Mouse (Mus musculus): ENCODE data around the gene Zfp148. TPM values are rescaled to one million over a fixed set of nuclear protein-coding genes. Genes with fewer than 3 reads are reported as not detected.

Gene Zfp148
- polyA plus RNA-seq, 1 experiment from 2014 or later, result 47.3 TPM

DNA sequence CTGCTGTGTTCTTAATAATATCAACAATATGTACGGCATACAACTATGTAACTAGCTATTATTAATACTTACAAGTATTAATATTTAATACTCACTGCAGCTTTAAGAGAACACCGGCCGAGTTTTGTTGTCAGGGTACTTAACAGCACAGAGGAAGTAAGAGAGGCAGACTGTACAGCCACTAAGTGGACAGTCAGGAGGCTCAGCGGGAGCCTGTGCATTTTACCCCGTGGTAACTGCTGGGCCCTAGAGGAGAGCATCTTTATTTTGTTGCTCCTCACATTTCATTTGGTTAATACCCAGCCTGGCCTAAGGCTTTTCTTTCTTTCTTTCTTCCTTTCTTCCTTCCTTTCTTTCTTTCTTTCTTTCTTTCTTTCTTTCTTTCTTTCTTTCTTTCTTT, 8.0 kb upstream of the Zfp148 start:
- no peak for ATAC-seq (replicated peaks; ENCODE audit: low FRiP score, low TSS enrichment, low read depth)
- Histone ChIP-seq H3K9me3 (ENCODE audit: control insufficient read depth, low read length) (no peaks in the 10 kb centered on the region), H3K4me3 (ENCODE audit: low read depth, low read length) (no peak overlapping the region), H3K27ac (ENCODE audit: low read depth) (no peak overlapping the region), H3K4me1 (replicated peaks; ENCODE audit: control insufficient read depth, insufficient read depth, low read length) (no peaks in the 10 kb centered on the region), H3K27me3 (replicated peaks; ENCODE audit: control insufficient read depth, insufficient read depth, low read length) (no peaks in the 10 kb centered on the region), H3K36me3 (ENCODE audit: control insufficient read depth, insufficient read depth, low read length) (no peaks in the 10 kb centered on the region), H3K9ac (ENCODE audit: low read length) (no peak overlapping the region), H3K4me2 (ENCODE audit: low read length) (no peak overlapping the region)
- no peak for DNase-seq (ENCODE audit: low spot score)
- WGBS, result 54% methylated on average over 5 of the region's 5 CpGs

DNA sequence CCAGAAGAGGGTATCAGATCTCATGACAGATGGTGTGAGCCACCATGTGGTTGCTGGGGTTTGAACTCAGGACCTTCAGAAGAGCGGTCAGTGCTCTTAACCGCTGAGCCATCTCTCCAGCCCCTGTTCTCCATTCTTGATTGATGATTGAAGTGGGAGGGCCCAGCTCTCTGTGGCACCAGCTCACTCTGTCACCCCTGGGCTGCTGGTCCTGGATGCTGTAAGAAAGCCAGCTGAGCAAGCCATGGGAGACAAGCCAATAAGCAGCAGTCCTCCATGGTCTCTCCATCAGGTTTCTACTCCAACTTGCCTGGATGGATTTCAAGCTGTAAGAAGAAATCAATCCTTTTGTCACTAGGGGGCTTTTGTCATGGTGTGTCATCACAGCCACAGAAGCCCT, 7.3 kb upstream of the Zfp148 start:
- no peaks in the 10 kb centered on the region for H3K9me3 ChIP-seq (ENCODE audit: control insufficient read depth, low read length)
- H3K4me2 ChIP-seq (ENCODE audit: low read length), result no peak overlapping the region
- WGBS, result 93% methylated on average over 2 of the region's 2 CpGs
- no peak overlapping the region for H3K4me3 ChIP-seq (ENCODE audit: low read depth, low read length)
- no peak for ATAC-seq (replicated peaks; ENCODE audit: low FRiP score, low TSS enrichment, low read depth)
- H3K27ac ChIP-seq (ENCODE audit: low read depth), result no peak overlapping the region
- no peaks in the 10 kb centered on the region for H3K4me1 ChIP-seq (replicated peaks; ENCODE audit: control insufficient read depth, insufficient read depth, low read length)
- DNase-seq (ENCODE audit: low spot score), result no peak
- H3K27me3 ChIP-seq (replicated peaks; ENCODE audit: control insufficient read depth, insufficient read depth, low read length), result no peaks in the 10 kb centered on the region
- H3K36me3 ChIP-seq (ENCODE audit: control insufficient read depth, insufficient read depth, low read length), result no peaks in the 10 kb centered on the region
- no peak overlapping the region for H3K9ac ChIP-seq (ENCODE audit: low read length)

- ATAC-seq (replicated peaks; ENCODE audit: low FRiP score, low TSS enrichment, low read depth), result no peak
- DNase-seq (ENCODE audit: low spot score), result no peak
- H3K36me3 ChIP-seq (ENCODE audit: control insufficient read depth, insufficient read depth, low read length), result no peaks in the 10 kb centered on the region
- no peak overlapping the region for H3K4me2 ChIP-seq (ENCODE audit: low read length)
- H3K27me3 ChIP-seq (replicated peaks; ENCODE audit: control insufficient read depth, insufficient read depth, low read length), result no peaks in the 10 kb centered on the region
- no peak overlapping the region for H3K4me3 ChIP-seq (ENCODE audit: low read depth, low read length)
- H3K4me1 ChIP-seq (replicated peaks; ENCODE audit: control insufficient read depth, insufficient read depth, low read length), result no peaks in the 10 kb centered on the region
- H3K9me3 ChIP-seq (ENCODE audit: control insufficient read depth, low read length), result no peaks in the 10 kb centered on the region
- H3K9ac ChIP-seq (ENCODE audit: low read length), result no peak overlapping the region
- H3K27ac ChIP-seq (ENCODE audit: low read depth), result no peak overlapping the region
- 79% methylated on average over 5 of the region's 5 CpGs for WGBS
Measured at GRCm38 (mm10) chr16:33376266-33376665, 4.4 kb upstream of the Zfp148 start.

GRCm38 (mm10) chr16:33379219-33379943, 1.3 kb upstream of the Zfp148 start:
- Histone ChIP-seq H3K4me2 (ENCODE audit: low read length) (peak overlapping the region; percentile 69), H3K36me3 (ENCODE audit: control insufficient read depth, insufficient read depth, low read length) (no peaks in the 10 kb centered on the region), H3K27ac (ENCODE audit: low read depth) (peak overlapping the region; percentile 89; the same call in 1 of the 2 replicates), H3K4me1 (replicated peaks; ENCODE audit: control insufficient read depth, insufficient read depth, low read length) (peaks cover 4% of the 10 kb centered on the region; the same call in 1 of the 2 replicates), H3K27me3 (replicated peaks; ENCODE audit: control insufficient read depth, insufficient read depth, low read length) (no peaks in the 10 kb centered on the region), H3K4me3 (ENCODE audit: low read depth, low read length) (peak overlapping the region; percentile 66), H3K9ac (ENCODE audit: low read length) (no peak overlapping the region), H3K9me3 (ENCODE audit: control insufficient read depth, low read length) (no peaks in the 10 kb centered on the region)
- DNase-seq (ENCODE audit: low spot score), result no peak
- no peak for ATAC-seq (replicated peaks; ENCODE audit: low FRiP score, low TSS enrichment, low read depth)
- 60% methylated on average over 6 of the region's 6 CpGs for WGBS

GRCm38 (mm10) chr16:33380882-33381613, 412 bp downstream of the Zfp148 start:
- Histone ChIP-seq H3K9me3 (ENCODE audit: control insufficient read depth, low read length) (no peaks in the 10 kb centered on the region), H3K4me1 (replicated peaks; ENCODE audit: control insufficient read depth, insufficient read depth, low read length) (peaks cover 4% of the 10 kb centered on the region; the same call in 1 of the 2 replicates), H3K4me2 (ENCODE audit: low read length) (peak overlapping the region; percentile 81), H3K27ac (ENCODE audit: low read depth) (peak overlapping the region; percentile 89), H3K4me3 (ENCODE audit: low read depth, low read length) (peak overlapping the region; percentile 66), H3K27me3 (replicated peaks; ENCODE audit: control insufficient read depth, insufficient read depth, low read length) (no peaks in the 10 kb centered on the region), H3K9ac (ENCODE audit: low read length) (peak overlapping the region; percentile 85), H3K36me3 (ENCODE audit: control insufficient read depth, insufficient read depth, low read length) (no peaks in the 10 kb centered on the region)
- 1% methylated on average over 43 of the region's 80 CpGs for WGBS
- ATAC-seq (replicated peaks; ENCODE audit: low FRiP score, low TSS enrichment, low read depth) (peak; percentile 78), DNase-seq (ENCODE audit: low spot score) (peak; percentile 87)

DNA sequence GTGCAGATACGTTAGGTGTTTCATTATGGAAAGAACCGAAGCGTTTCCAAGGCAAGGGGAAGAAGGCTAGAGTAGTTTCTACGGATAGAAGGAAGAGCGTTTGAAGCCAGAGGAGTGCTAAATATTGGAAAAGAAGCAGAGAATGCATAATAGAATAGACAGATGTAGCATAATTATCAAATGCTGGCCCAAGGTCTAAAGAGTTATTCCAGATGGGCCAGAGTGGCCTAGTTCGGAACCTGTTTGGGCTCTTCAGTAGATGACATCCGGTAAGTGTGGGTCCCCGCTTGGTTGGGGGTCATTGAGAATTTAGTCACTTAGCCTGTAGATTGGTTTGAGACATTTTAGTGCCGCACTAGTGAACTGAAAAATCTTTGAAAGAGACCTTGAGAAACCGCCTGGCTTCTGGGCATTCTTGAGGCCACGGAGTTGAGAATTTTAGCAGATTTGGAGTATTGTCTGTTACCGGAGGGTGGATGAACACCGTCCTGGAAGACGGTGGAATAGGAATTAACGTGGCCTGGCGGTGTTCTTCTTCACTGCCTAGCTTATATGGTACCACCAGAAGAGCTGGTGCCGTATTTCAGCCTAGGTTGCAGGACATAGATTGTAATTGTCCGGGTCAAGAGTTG, 1.1 kb downstream of the Zfp148 start:
- Histone ChIP-seq H3K9me3 (ENCODE audit: control insufficient read depth, low read length) (no peaks in the 10 kb centered on the region), H3K27me3 (replicated peaks; ENCODE audit: control insufficient read depth, insufficient read depth, low read length) (no peaks in the 10 kb centered on the region), H3K4me1 (replicated peaks; ENCODE audit: control insufficient read depth, insufficient read depth, low read length) (peaks cover 4% of the 10 kb centered on the region; the same call in 1 of the 2 replicates), H3K4me3 (ENCODE audit: low read depth, low read length) (peak overlapping the region; percentile 66), H3K27ac (ENCODE audit: low read depth) (peak overlapping the region; percentile 89), H3K4me2 (ENCODE audit: low read length) (peak overlapping the region; percentile 81), H3K36me3 (ENCODE audit: control insufficient read depth, insufficient read depth, low read length) (no peaks in the 10 kb centered on the region), H3K9ac (ENCODE audit: low read length) (peak overlapping the region; percentile 85)
- DNase-seq (ENCODE audit: low spot score) (peak; percentile 57), ATAC-seq (replicated peaks; ENCODE audit: low FRiP score, low TSS enrichment, low read depth) (no peak)
- 2% methylated on average over 18 of the region's 18 CpGs for WGBS

- ATAC-seq (replicated peaks; ENCODE audit: low FRiP score, low TSS enrichment, low read depth) (no peak), DNase-seq (ENCODE audit: low spot score) (no peak)
- H3K4me3 ChIP-seq (ENCODE audit: low read depth, low read length), result peak overlapping the region; percentile 66
- no peaks in the 10 kb centered on the region for H3K36me3 ChIP-seq (ENCODE audit: control insufficient read depth, insufficient read depth, low read length)
- H3K4me1 ChIP-seq (replicated peaks; ENCODE audit: control insufficient read depth, insufficient read depth, low read length), result peaks cover 4% of the 10 kb centered on the region; the same call in 1 of the 2 replicates
- H3K27ac ChIP-seq (ENCODE audit: low read depth), result 0 out of 2 replicates have a peak overlapping the region, but pooled peaks have one; percentile 89
- no peaks in the 10 kb centered on the region for H3K27me3 ChIP-seq (replicated peaks; ENCODE audit: control insufficient read depth, insufficient read depth, low read length)
- peak overlapping the region; percentile 81 for H3K4me2 ChIP-seq (ENCODE audit: low read length)
- H3K9ac ChIP-seq (ENCODE audit: low read length), result peak overlapping the region; percentile 85
- WGBS, result 37% methylated on average over 4 of the region's 4 CpGs
- no peaks in the 10 kb centered on the region for H3K9me3 ChIP-seq (ENCODE audit: control insufficient read depth, low read length)
Measured at GRCm38 (mm10) chr16:33382341-33382740, 1.7 kb downstream of the Zfp148 start.

- Histone ChIP-seq H3K4me1 (replicated peaks; ENCODE audit: control insufficient read depth, insufficient read depth, low read length) (peaks cover 4% of the 10 kb centered on the region; the same call in 1 of the 2 replicates), H3K27ac (ENCODE audit: low read depth) (no peak overlapping the region), H3K27me3 (replicated peaks; ENCODE audit: control insufficient read depth, insufficient read depth, low read length) (no peaks in the 10 kb centered on the region), H3K4me2 (ENCODE audit: low read length) (no peak overlapping the region), H3K36me3 (ENCODE audit: control insufficient read depth, insufficient read depth, low read length) (no peaks in the 10 kb centered on the region), H3K9me3 (ENCODE audit: control insufficient read depth, low read length) (no peaks in the 10 kb centered on the region), H3K4me3 (ENCODE audit: low read depth, low read length) (no peak overlapping the region), H3K9ac (ENCODE audit: low read length) (no peak overlapping the region)
- no peak for ATAC-seq (replicated peaks; ENCODE audit: low FRiP score, low TSS enrichment, low read depth)
- WGBS, result 100% methylated on average over 3 of the region's 3 CpGs
- no peak for DNase-seq (ENCODE audit: low spot score)
Measured at GRCm38 (mm10) chr16:33383584-33383983, 2.9 kb downstream of the Zfp148 start.
